Mouse (Mus musculus) forebrain, postnatal 0 days (tissue): ENCODE results near the gene Disp2. TPM values are rescaled to one million over a fixed set of nuclear protein-coding genes. Genes with fewer than 3 reads are reported as not detected.
A peak's percentile ranks its signal among the peaks of the same experiment; 100 is the strongest.

ENCODE experiments used
- ATAC-seq: fragments of 200-750 bp; cut with Nextera tagmentation; 2 replicates; pipeline ENCODE4 v1.8.0; 2017; ENCODE audit warnings: mild to moderate bottlenecking, moderate library complexity
- DNase-seq: peaks from one replicate; pipeline ENCODE4 v3.0.0-alpha.2; 2015
- H3K27ac ChIP-seq: fragments of 300-500 bp; sonication (generic); 2 replicates; pipeline ENCODE4 v1.5.1; 2014; ENCODE audit warnings: low read depth, mild to moderate bottlenecking, antibody characterized with exemption, low read length, moderate library complexity, mixed read lengths
- H3K27me3 ChIP-seq: fragments of 300-500 bp; sonication (generic); 2 replicates; pipeline ENCODE4 v1.6.1; 2014; ENCODE audit warnings: mild to moderate bottlenecking, low read length, mixed read lengths; ENCODE audit not compliant: insufficient read depth
- H3K36me3 ChIP-seq: fragments of 300-500 bp; sonication (generic); 2 replicates; pipeline ENCODE4 v1.6.1; 2014; ENCODE audit warnings: mild to moderate bottlenecking, moderate library complexity; ENCODE audit not compliant: insufficient read depth
- H3K4me1 ChIP-seq: fragments of 300-500 bp; sonication (generic); 2 replicates; pipeline ENCODE4 v1.6.1; 2014; ENCODE audit warnings: antibody characterized with exemption; ENCODE audit not compliant: insufficient read depth
- H3K4me2 ChIP-seq: fragments of 300-500 bp; sonication (generic); 2 replicates; pipeline ENCODE4 v1.6.1; 2014; ENCODE audit warnings: low read depth, mild to moderate bottlenecking, moderate library complexity
- H3K4me3 ChIP-seq: fragments of 300-500 bp; sonication (generic); 2 replicates; pipeline ENCODE4 v1.5.1; 2014; ENCODE audit warnings: low read depth, low read length, mixed read lengths
- H3K9ac ChIP-seq: fragments of 300-500 bp; sonication (generic); 2 replicates; pipeline ENCODE4 v1.6.1; 2014; ENCODE audit warnings: mild to moderate bottlenecking
- H3K9me3 ChIP-seq: fragments of 300-500 bp; sonication (generic); 2 replicates; pipeline ENCODE4 v1.6.1; 2016; ENCODE audit warnings: low read length
- CTCF ChIP-seq: sonication (generic); IDR thresholded peaks from 2 replicates; pipeline ENCODE4 v1.5.1; 2016; ENCODE audit warnings: antibody characterized with exemption, control low read depth, low read depth
- WGBS: fragments of 180-500 bp; shearing (Covaris S2); extraction: QIAGEN DNeasy Blood & Tissue Kit; methylation state at CpG from one replicate; pipeline ENCODE4 v1.1.7; 2014; 5-methylcytosine and 5-hydroxymethylcytosine counted together
- polyA plus RNA-seq: library from polyadenylated mRNA; unstranded; fragments of >200 nt; fragmentation: Nextera tagmentation; extraction: Ambion mirVana; gene quantifications from 2 replicates; pipeline ENCODE4 v1.2.1, GENCODE M21; 2015
- total RNA-seq: library from RNA; depleted of rRNA; stranded (reverse); fragments of >200 nt; gene quantifications from 2 replicates; pipeline ENCODE4 v1.2.3, GENCODE M21; 2014; rRNA removed

Gene Disp2
- 48.4 and 91.3 TPM in 2 replicates for total RNA-seq
- 25.4 and 40.4 TPM in 2 replicates for polyA plus RNA-seq

GRCm38 (mm10) chr2:118779504-118780480, at the start of gene Disp2:
TSS of gene Disp2 (plus strand) at chr2:118779719.
- Histone ChIP-seq H3K9ac (peak within 1 kb of the TSS; percentile 57), H3K4me3 (peak within 1 kb of the TSS; percentile 44), H3K27me3 (no peaks in the 10 kb centered on the region), H3K36me3 (no peaks in the 10 kb centered on the region), H3K27ac (peak within 1 kb of the TSS; percentile 78), H3K9me3 (no peaks in the 10 kb centered on the region), H3K4me2 (peak within 1 kb of the TSS; percentile 71), H3K4me1 (no peaks in the 10 kb centered on the region; the same call in 1 of the 2 replicates)
- peak; percentile 94 for ATAC-seq
- peak; percentile 95 for DNase-seq
- WGBS, result 10% methylated on average over 39 of the region's 39 CpGs
- TF ChIP-seq CTCF, result peak; percentile 67

GRCm38 (mm10) chr2:118729816-118730621, 49.5 kb upstream of the Disp2 start:
- no peak overlapping the region for H3K4me3 ChIP-seq
- no peak overlapping the region for H3K4me2 ChIP-seq
- no peak for TF ChIP-seq CTCF
- H3K27ac ChIP-seq, result no peak overlapping the region
- no peak for DNase-seq
- peaks cover 3% of the 10 kb centered on the region; the same call in 1 of the 2 replicates for H3K4me1 ChIP-seq
- 22% methylated on average over 8 of the region's 8 CpGs for WGBS
- H3K27me3 ChIP-seq, result no peaks in the 10 kb centered on the region
- no peaks in the 10 kb centered on the region for H3K36me3 ChIP-seq
- H3K9ac ChIP-seq, result no peak overlapping the region
- no peak for ATAC-seq
- H3K9me3 ChIP-seq, result no peaks in the 10 kb centered on the region

- WGBS, result 8% methylated on average over 3 of the region's 3 CpGs
Measured at GRCm38 (mm10) chr2:118730622-118730915, 49.0 kb upstream of the Disp2 start.

GRCm38 (mm10) chr2:118731981-118732380, 47.5 kb upstream of the Disp2 start:
- 81% methylated on average over 5 of the region's 5 CpGs for WGBS
- H3K9me3 ChIP-seq, result no peaks in the 10 kb centered on the region
- DNase-seq (no peak), ATAC-seq (no peak)
- no peak overlapping the region for H3K4me2 ChIP-seq
- TF ChIP-seq CTCF, result no peak
- H3K36me3 ChIP-seq, result no peaks in the 10 kb centered on the region
- no peak overlapping the region for H3K9ac ChIP-seq
- no peaks in the 10 kb centered on the region for H3K27me3 ChIP-seq
- H3K4me1 ChIP-seq, result peaks cover 3% of the 10 kb centered on the region; the same call in 1 of the 2 replicates
- no peak overlapping the region for H3K27ac ChIP-seq
- no peak overlapping the region for H3K4me3 ChIP-seq

More at GRCm38 (mm10) chr2:118730622-118730915, 49.0 kb upstream of the Disp2 start:
- no peak overlapping the region for H3K4me2 ChIP-seq
- TF ChIP-seq CTCF, result peak; percentile 77
- peak; percentile 75 for DNase-seq
- no peak overlapping the region for H3K9ac ChIP-seq
- H3K4me1 ChIP-seq, result peaks cover 3% of the 10 kb centered on the region; the same call in 1 of the 2 replicates
- H3K4me3 ChIP-seq, result no peak overlapping the region
- no peaks in the 10 kb centered on the region for H3K36me3 ChIP-seq
- no peaks in the 10 kb centered on the region for H3K27me3 ChIP-seq
- H3K27ac ChIP-seq, result no peak overlapping the region
- H3K9me3 ChIP-seq, result no peaks in the 10 kb centered on the region
- peak; percentile 34; the same call in 1 of the 2 replicates for ATAC-seq

- H3K4me3 ChIP-seq, result no peak overlapping the region
- DNase-seq, result peak; percentile 74
- no peak overlapping the region for H3K9ac ChIP-seq
- no peaks in the 10 kb centered on the region for H3K27me3 ChIP-seq
- H3K4me1 ChIP-seq, result peaks cover 3% of the 10 kb centered on the region; the same call in 1 of the 2 replicates
- no peaks in the 10 kb centered on the region for H3K9me3 ChIP-seq
- no peak for TF ChIP-seq CTCF
- no peaks in the 10 kb centered on the region for H3K36me3 ChIP-seq
- H3K27ac ChIP-seq, result no peak overlapping the region
- H3K4me2 ChIP-seq, result no peak overlapping the region
- peak; percentile 88 for ATAC-seq
- WGBS, result 18% methylated on average over 5 of the region's 5 CpGs
Measured at GRCm38 (mm10) chr2:118733341-118733740, 46.2 kb upstream of the Disp2 start.

DNA sequence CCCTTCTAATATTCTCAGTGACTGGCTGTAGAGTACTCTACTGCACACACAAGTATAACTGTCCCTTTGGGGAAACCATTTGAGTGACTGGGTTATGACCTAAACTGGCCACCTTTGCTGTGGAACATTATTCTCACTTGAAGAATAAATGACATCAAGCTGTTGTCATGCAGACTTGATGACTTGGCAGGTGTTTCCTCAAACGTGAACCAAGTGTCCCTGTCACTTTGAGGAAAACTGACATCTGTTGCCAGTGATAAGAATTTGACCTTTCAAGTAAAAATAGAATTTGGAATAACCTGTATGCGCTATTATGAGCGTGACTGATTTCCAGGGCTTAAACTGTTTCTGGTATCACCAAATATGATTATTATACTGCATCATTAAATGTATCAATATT, 39.2 kb upstream of the Disp2 start:
- no peak overlapping the region for H3K9ac ChIP-seq
- WGBS, result 70% methylated on average over 3 of the region's 3 CpGs
- H3K4me3 ChIP-seq, result no peak overlapping the region
- H3K36me3 ChIP-seq, result no peaks in the 10 kb centered on the region
- no peaks in the 10 kb centered on the region for H3K9me3 ChIP-seq
- no peak overlapping the region for H3K4me2 ChIP-seq
- no peak for DNase-seq
- no peak overlapping the region for H3K27ac ChIP-seq
- H3K27me3 ChIP-seq, result no peaks in the 10 kb centered on the region; the same call in 1 of the 2 replicates
- no peak for ATAC-seq
- peaks cover 14% of the 10 kb centered on the region; the same call in 1 of the 2 replicates for H3K4me1 ChIP-seq
- TF ChIP-seq CTCF, result no peak
